Mouse (Mus musculus) spleen, adult 2 months (tissue): Measurements from ENCODE around the gene Rora.

Experiments
- CTCF ChIP-seq: fragments of 200-500 bp; IDR thresholded peaks from 2 replicates; pipeline ENCODE4 v1.5.1; 2011; ENCODE audit warnings: mild to moderate bottlenecking, inconsistent platforms; ENCODE audit not compliant: insufficient read depth, insufficient read length, insufficient replicate concordance; ENCODE audit errors: extremely low read depth
- POLR2A ChIP-seq: fragments of 200-500 bp; IDR thresholded peaks from 2 replicates; pipeline ENCODE4 v1.6.1; 2011; ENCODE audit warnings: low read depth, low read length, inconsistent platforms

DNA sequence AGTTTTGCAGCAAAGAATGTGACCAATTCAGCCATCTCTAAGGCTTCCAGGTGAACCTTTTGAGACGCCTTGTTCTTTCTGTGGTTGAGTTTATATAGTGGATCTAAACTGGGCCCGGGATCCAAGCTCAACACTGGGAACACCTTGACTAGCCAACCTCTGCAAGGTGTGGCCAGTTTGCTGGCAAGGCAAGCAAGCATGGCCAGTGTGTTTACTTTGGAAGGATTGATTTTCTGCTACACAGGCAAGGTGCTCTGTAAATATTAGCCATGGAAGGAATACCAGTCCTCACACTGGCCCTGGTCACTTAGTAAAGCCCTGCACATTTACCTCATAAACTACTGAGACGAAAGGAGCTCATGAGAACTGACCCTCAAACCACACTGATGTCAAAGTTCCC is 172.3 kb downstream of the Rora start:
- TF ChIP-seq CTCF: no peak
- no peak for TF ChIP-seq POLR2A
